Mouse (Mus musculus) liver, adult 2 months (tissue): ENCODE results near the gene Slc38a7. TPM values are rescaled to one million over a fixed set of nuclear protein-coding genes. Genes with fewer than 3 reads are reported as not detected.

Experiments
- DNase-seq: peaks from one replicate; pipeline ENCODE4 v3.0.0-alpha.2; 2011; ENCODE audit warnings: low read depth, low spot score; ENCODE audit errors: extremely low read depth
- H3K27ac ChIP-seq: fragments of 200-500 bp; replicated peaks from 2 replicates; pipeline ENCODE4 v1.5.1; 2012; ENCODE audit warnings: low read depth, mild to moderate bottlenecking, control low read depth, inconsistent platforms, low read length; ENCODE audit not compliant: insufficient read depth
- H3K27me3 ChIP-seq: fragments of 200-500 bp; 2 replicates; pipeline ENCODE4 v1.6.1; 2012; ENCODE audit warnings: mild to moderate bottlenecking, moderate library complexity, low read length, inconsistent platforms; ENCODE audit not compliant: control insufficient read depth, insufficient read depth
- H3K36me3 ChIP-seq: fragments of 200-500 bp; 2 replicates; pipeline ENCODE4 v1.6.1; 2012; ENCODE audit warnings: low read length, inconsistent platforms; ENCODE audit not compliant: control insufficient read depth, insufficient read depth
- H3K4me1 ChIP-seq: fragments of 200-500 bp; 2 replicates; pipeline ENCODE4 v1.6.1; 2011; ENCODE audit warnings: low read length; ENCODE audit not compliant: control insufficient read depth, insufficient read depth
- H3K4me3 ChIP-seq: fragments of 200-500 bp; 2 replicates; pipeline ENCODE4 v1.5.1; 2011; ENCODE audit warnings: low read depth, mild to moderate bottlenecking, control low read depth, low read length, moderate library complexity; ENCODE audit not compliant: insufficient read depth
- H3K79me2 ChIP-seq: fragments of 200-500 bp; 2 replicates; pipeline ENCODE4 v1.6.1; 2012; ENCODE audit warnings: inconsistent platforms, mild to moderate bottlenecking, low read length, moderate library complexity; ENCODE audit not compliant: control insufficient read depth, insufficient read depth
- H3K9ac ChIP-seq: fragments of 200-500 bp; 2 replicates; pipeline ENCODE4 v1.6.1; 2012; ENCODE audit warnings: low read depth, mild to moderate bottlenecking, control low read depth, inconsistent platforms, low read length
- CTCF ChIP-seq: fragments of 200-500 bp; IDR thresholded peaks from 2 replicates; pipeline ENCODE4 v1.5.1; 2011; ENCODE audit warnings: low read depth, low read length, control low read depth
- POLR2A ChIP-seq: fragments of 200-500 bp; IDR thresholded peaks from 2 replicates; pipeline ENCODE4 v1.6.1; 2011; ENCODE audit warnings: low read length, control low read depth; ENCODE audit not compliant: insufficient read depth; ENCODE audit errors: extremely low read depth
- WGBS: fragments of 180-500 bp; shearing (Covaris S2); methylation state at CpG from one replicate; pipeline ENCODE4 v1.1.7; 2018; 5-methylcytosine and 5-hydroxymethylcytosine counted together
- polyA plus RNA-seq: library from polyadenylated mRNA; depleted of rRNA; stranded (reverse); fragments of >200 nt; gene quantifications from 2 replicates; pipeline ENCODE4 v1.2.3, GENCODE M21; 2012
- total RNA-seq: library from RNA; depleted of rRNA; stranded (reverse); fragments of >200 nt; gene quantifications from 2 replicates; pipeline ENCODE4 v1.2.3, GENCODE M21; 2014

Gene Slc38a7
- total and polyA plus RNA-seq, 2 experiments, result 10.7 to 22.8 TPM

- WGBS, result 15% methylated on average over 17 of the region's 17 CpGs
- no peaks in the 10 kb centered on the region for H3K27me3 ChIP-seq
- H3K79me2 ChIP-seq, result peaks cover 22% of the 10 kb centered on the region
- peaks cover 2% of the 10 kb centered on the region; the same call in 1 of the 2 replicates for H3K36me3 ChIP-seq
- peak overlapping the region; percentile 65 for H3K4me3 ChIP-seq
- DNase-seq, result peak; percentile 72
- H3K4me1 ChIP-seq, result peaks cover 10% of the 10 kb centered on the region
- H3K9ac ChIP-seq, result peak overlapping the region; percentile 90
- peak overlapping the region; percentile 99 for H3K27ac ChIP-seq
- no peak for TF ChIP-seq CTCF
Observed at GRCm38 (mm10) chr8:95886647-95887577, 33.6 kb upstream of the Slc38a7 start.

GRCm38 (mm10) chr8:95885966-95886365 lies 32.6 kb upstream of the Slc38a7 start:
- peak; percentile 100 for DNase-seq
- 13% methylated on average over 5 of the region's 5 CpGs for WGBS
- Histone ChIP-seq H3K27ac (peak overlapping the region; percentile 99), H3K27me3 (no peaks in the 10 kb centered on the region), H3K9ac (no peak overlapping the region), H3K4me1 (peaks cover 16% of the 10 kb centered on the region), H3K36me3 (peaks cover 2% of the 10 kb centered on the region; the same call in 1 of the 2 replicates), H3K4me3 (no peak overlapping the region), H3K79me2 (peaks cover 26% of the 10 kb centered on the region)
- TF ChIP-seq POLR2A, result no peak
- TF ChIP-seq CTCF, result no peak

DNA sequence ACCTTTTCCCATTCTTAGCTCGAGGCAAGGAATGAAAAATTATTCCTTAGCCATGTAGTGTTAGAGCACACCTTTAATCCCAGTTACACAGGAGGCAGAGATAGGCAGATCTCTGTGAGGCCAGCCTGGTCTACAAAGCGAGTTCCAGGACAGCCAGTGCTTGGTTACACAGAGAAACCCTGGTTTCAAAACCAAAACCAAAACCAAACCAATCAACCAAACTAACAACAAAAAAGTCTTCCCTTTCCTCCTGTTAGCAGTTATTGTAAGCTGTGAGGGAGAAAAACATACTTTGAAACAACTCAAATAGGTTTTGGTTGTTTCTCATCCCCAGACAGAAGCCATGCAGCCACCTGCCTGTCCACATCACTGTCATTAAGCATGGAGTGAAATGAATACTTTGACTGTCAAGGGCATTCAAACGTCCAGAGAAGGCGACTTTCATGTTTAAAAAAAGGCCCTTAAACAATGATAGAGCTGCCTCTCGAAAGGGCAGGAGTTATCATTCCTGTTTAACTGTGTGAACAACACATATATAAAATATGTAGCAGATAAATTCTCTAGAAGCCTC lies 32.0 kb upstream of the Slc38a7 start:
- Histone ChIP-seq H3K27ac (peak overlapping the region; percentile 92), H3K36me3 (peaks cover 2% of the 10 kb centered on the region; the same call in 1 of the 2 replicates), H3K79me2 (peaks cover 26% of the 10 kb centered on the region), H3K4me1 (peaks cover 16% of the 10 kb centered on the region), H3K4me3 (no peak overlapping the region), H3K27me3 (no peaks in the 10 kb centered on the region), H3K9ac (peak overlapping the region; percentile 66; the same call in 1 of the 2 replicates)
- DNase-seq, result peak; percentile 55
- TF ChIP-seq POLR2A (no peak), CTCF (no peak)
- 20% methylated on average over 5 of the region's 5 CpGs for WGBS

DNA sequence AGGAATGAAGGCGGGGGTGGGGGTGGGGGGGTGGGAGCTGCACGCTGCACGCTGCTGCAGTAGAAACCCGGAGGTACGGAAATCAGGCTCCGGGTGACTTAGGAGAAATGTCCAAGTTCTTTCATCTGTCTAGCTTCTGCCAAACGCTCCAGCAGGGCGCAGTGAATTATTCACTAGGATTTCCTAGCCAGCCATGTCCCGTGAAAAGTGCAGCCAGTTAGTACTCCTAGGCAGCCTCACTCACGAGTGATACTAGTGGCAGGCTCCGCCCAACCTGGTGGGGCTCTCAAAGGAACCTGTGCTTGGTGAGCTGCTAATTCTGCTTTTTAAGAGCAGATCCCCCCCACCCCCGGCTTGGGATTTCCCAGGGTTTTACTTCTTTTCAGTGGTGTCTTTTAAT lies 31.2 kb upstream of the Slc38a7 start:
- H3K4me1 ChIP-seq, result peaks cover 22% of the 10 kb centered on the region
- peak; percentile 94 for DNase-seq
- H3K27me3 ChIP-seq, result no peaks in the 10 kb centered on the region
- H3K36me3 ChIP-seq, result peaks cover 2% of the 10 kb centered on the region; the same call in 1 of the 2 replicates
- H3K79me2 ChIP-seq, result peaks cover 30% of the 10 kb centered on the region
- no peak for TF ChIP-seq POLR2A
- no peak for TF ChIP-seq CTCF
- no peak overlapping the region for H3K4me3 ChIP-seq
- H3K27ac ChIP-seq, result peak overlapping the region; percentile 92
- WGBS, result 26% methylated on average over 12 of the region's 12 CpGs
- H3K9ac ChIP-seq, result peak overlapping the region; percentile 66

- Histone ChIP-seq H3K9ac (no peak overlapping the region), H3K4me1 (peaks cover 29% of the 10 kb centered on the region), H3K36me3 (peaks cover 10% of the 10 kb centered on the region), H3K27ac (no peak overlapping the region), H3K4me3 (no peak overlapping the region), H3K27me3 (no peaks in the 10 kb centered on the region), H3K79me2 (peaks cover 35% of the 10 kb centered on the region; the same call in 1 of the 2 replicates)
- no peak for DNase-seq
- 69% methylated on average over 9 of the region's 9 CpGs for WGBS
- TF ChIP-seq POLR2A, result no peak
- no peak for TF ChIP-seq CTCF
Observed at GRCm38 (mm10) chr8:95882191-95882590, 28.9 kb upstream of the Slc38a7 start.
